8 mouse cellular contexts compared by ENCODE assay signal in genomic region chr1:40115271-40115670, GRCm38 (mm10). TPM values are rescaled to one million over a fixed set of nuclear protein-coding genes. Genes with fewer than 3 reads are reported as not detected.
DNase-seq lines count a peak whose midpoint lies in the region; ATAC-seq and TF ChIP-seq lines count a peak whose summit lies in the region.

No protein-coding gene starts in this region.

- H3K27me3 ChIP-seq in midbrain, postnatal 0 days (ENCODE audit: insufficient read depth, low read length), result no peaks in the 10 kb centered on the region
- no peaks in the 10 kb centered on the region for H3K27me3 ChIP-seq in midbrain, embryonic 16.5 days (ENCODE audit: control insufficient read depth, insufficient read depth, low read depth, low read length)
- H3K27me3 ChIP-seq in embryonic facial prominence, embryonic 10.5 days (replicated peaks; ENCODE audit: low read depth, poor library complexity, severe bottlenecking), result no peaks in the 10 kb centered on the region

- no peaks in the 10 kb centered on the region for H3K9me3 ChIP-seq in midbrain, postnatal 0 days (ENCODE audit: low read length)
- no peaks in the 10 kb centered on the region for H3K9me3 ChIP-seq in midbrain, embryonic 16.5 days (replicated peaks; ENCODE audit: control insufficient read depth, low read length, poor library complexity, severe bottlenecking)
- no peaks in the 10 kb centered on the region for H3K9me3 ChIP-seq in embryonic facial prominence, embryonic 10.5 days

- DNase-seq in gastrocnemius, adult 18-20 months (ENCODE audit: low spot score), result peak; percentile 75
- DNase-seq in gastrocnemius, postnatal 4 days (ENCODE audit: low spot score in 2 of 2), result no peak
- DNase-seq in midbrain, postnatal 0 days (ENCODE audit: low spot score), result peak; percentile 68
- DNase-seq in T-cell, adult 2 months (ENCODE audit: low spot score), result peak; percentile 29
- DNase-seq in embryonic facial prominence, embryonic 10.5 days (ENCODE audit: low spot score), result peak; percentile 22
- peak; percentile 72 for DNase-seq in lung, postnatal 10 days
- no peak for DNase-seq in spleen, postnatal 14 days (ENCODE audit: low spot score in 2 of 2)

- no peaks in the 10 kb centered on the region for H3K36me3 ChIP-seq in midbrain, postnatal 0 days (ENCODE audit: insufficient read depth, low read length)
- no peaks in the 10 kb centered on the region for H3K36me3 ChIP-seq in midbrain, embryonic 16.5 days (ENCODE audit: control insufficient read depth, insufficient read depth, low read length)
- H3K36me3 ChIP-seq in embryonic facial prominence, embryonic 10.5 days (replicated peaks), result no peaks in the 10 kb centered on the region

- H3K27ac ChIP-seq in midbrain, postnatal 0 days (ENCODE audit: low read depth, low read length), result no peak overlapping the region
- no peak overlapping the region for H3K27ac ChIP-seq in midbrain, embryonic 16.5 days (ENCODE audit: low read length)
- no peak overlapping the region for H3K27ac ChIP-seq in embryonic facial prominence, embryonic 10.5 days (replicated peaks)

- H3K9ac ChIP-seq in midbrain, postnatal 0 days (replicated peaks; ENCODE audit: low read length, poor library complexity, severe bottlenecking), result no peak overlapping the region
- H3K9ac ChIP-seq in midbrain, embryonic 16.5 days (ENCODE audit: low read depth, low read length), result no peak overlapping the region

- no peak overlapping the region for H3K4me3 ChIP-seq in midbrain, postnatal 0 days (ENCODE audit: low read depth, low read length)
- no peak overlapping the region for H3K4me3 ChIP-seq in midbrain, embryonic 16.5 days (ENCODE audit: low read depth, low read length)
- no peak overlapping the region for H3K4me3 ChIP-seq in embryonic facial prominence, embryonic 10.5 days

- ATAC-seq in midbrain, postnatal 0 days (ENCODE audit: low FRiP score), result no peak
- ATAC-seq in midbrain, embryonic 16.5 days, result no peak

- WGBS in midbrain, postnatal 0 days, result 47% methylated on average over 8 of the region's 8 CpGs
- WGBS in midbrain, embryonic 16.5 days, result 51% methylated on average over 8 of the region's 8 CpGs
- WGBS in embryonic facial prominence, embryonic 10.5 days, result 51% methylated on average over 8 of the region's 8 CpGs

- H3K4me2 ChIP-seq in midbrain, postnatal 0 days (ENCODE audit: low read depth, low read length, poor library complexity, severe bottlenecking), result no peak overlapping the region
- no peak overlapping the region for H3K4me2 ChIP-seq in midbrain, embryonic 16.5 days (ENCODE audit: low read length)

- H3K4me1 ChIP-seq in midbrain, postnatal 0 days (ENCODE audit: insufficient read depth, low read length), result no peaks in the 10 kb centered on the region
- H3K4me1 ChIP-seq in midbrain, embryonic 16.5 days (ENCODE audit: control insufficient read depth, insufficient read depth, low read length), result no peaks in the 10 kb centered on the region
- H3K4me1 ChIP-seq in embryonic facial prominence, embryonic 10.5 days, result peaks cover 11% of the 10 kb centered on the region

- TF ChIP-seq CTCF in midbrain, postnatal 0 days (IDR thresholded peaks at IDR 0.05), result peak; percentile 81

RNA-seq across cellular contexts. Expression of gene Il1r2, which starts 41.4 kb away (rescaled TPM):
- total RNA-seq in gastrocnemius, adult 18-20 months (2021), result 1 to 10 TPM in 1 of 2 experiments, under 1 TPM in 1; 0.50 to 1.0 TPM
- not detected for total RNA-seq in gastrocnemius, postnatal 4 days (2021)
- not detected in 2 replicates for total RNA-seq in midbrain, postnatal 0 days (2014; rRNA removed)
- polyA plus RNA-seq in midbrain, postnatal 0 days (2015; fragmentation: Nextera tagmentation; extraction: Ambion mirVana), result 0.35 and 0.83 TPM in 2 replicates
- polyA plus RNA-seq in midbrain, embryonic 16.5 days (2015; fragmentation: Nextera tagmentation; extraction: Ambion mirVana), result 0.72 and 1.2 TPM in 2 replicates
- polyA plus RNA-seq in embryonic facial prominence, embryonic 10.5 days (2016; fragmentation: Nextera tagmentation; extraction: Ambion mirVana), result 0.20 and 0.31 TPM in 2 replicates

Comparison
In these comparisons a context has a peak if more than half of its experiments do, and no peak if none do; other contexts are left out.
1. DNase-seq: peak in gastrocnemius, adult 18-20 months (single experiment), midbrain, postnatal 0 days (single experiment), T-cell, adult 2 months (single experiment), embryonic facial prominence, embryonic 10.5 days (single experiment) and lung, postnatal 10 days (single experiment); none in gastrocnemius, postnatal 4 days (0 of 2) and spleen, postnatal 14 days (0 of 2).